Mouse (Mus musculus) adrenal gland, adult 2 months (tissue): Measurements from ENCODE around the gene Scarb1. TPM values are rescaled to one million over a fixed set of nuclear protein-coding genes. Genes with fewer than 3 reads are reported as not detected.

Source experiments
- DNase-seq: peaks from one replicate; pipeline ENCODE4 v3.0.0; 2021
- polyA plus RNA-seq: library from polyadenylated mRNA; depleted of rRNA; stranded (reverse); fragments of >200 nt; gene quantifications from 2 replicates; pipeline ENCODE4 v1.2.3, GENCODE M21; 2012; rRNA removed
- total RNA-seq, 2 experiments: library from RNA; stranded (reverse); gene quantifications; 2 replicates each; pipeline ENCODE4 v1.2.3; 2021

Gene Scarb1
- total and polyA plus RNA-seq, 3 experiments: 2,436 to 2,822 (median 2,553) TPM

DNA sequence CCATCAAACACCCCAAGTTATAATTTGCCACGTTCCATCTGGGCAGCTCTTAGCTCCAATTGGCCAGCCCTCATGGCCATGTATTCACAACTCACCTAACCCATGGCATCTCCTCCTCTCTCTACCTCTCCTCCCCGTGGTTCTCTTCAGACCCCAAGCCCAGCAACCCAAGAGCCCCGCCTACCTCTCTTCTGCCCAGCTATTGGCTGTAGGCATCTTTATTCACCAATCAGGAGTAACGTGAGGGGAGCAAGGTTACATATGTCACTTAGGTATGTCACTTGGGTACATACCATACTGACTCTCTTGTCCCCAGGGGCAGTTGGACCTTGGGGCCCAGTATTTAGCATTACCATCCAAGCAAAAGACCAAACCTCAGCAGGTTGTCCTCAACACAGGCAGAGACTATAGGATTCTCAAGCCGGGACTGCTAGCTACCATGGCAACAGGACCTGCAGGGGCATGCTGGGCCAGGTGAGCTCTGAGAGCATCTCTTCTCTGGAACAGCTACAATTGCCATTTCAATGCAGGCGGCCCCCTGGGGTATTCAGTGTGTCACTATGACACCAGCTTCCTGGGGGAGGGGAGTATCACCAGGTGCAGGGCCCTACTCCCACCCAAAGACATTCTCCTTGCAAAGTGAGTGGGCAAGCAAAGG, 100.6 kb downstream of the Scarb1 start:
- DNase-seq: no peak

DNA sequence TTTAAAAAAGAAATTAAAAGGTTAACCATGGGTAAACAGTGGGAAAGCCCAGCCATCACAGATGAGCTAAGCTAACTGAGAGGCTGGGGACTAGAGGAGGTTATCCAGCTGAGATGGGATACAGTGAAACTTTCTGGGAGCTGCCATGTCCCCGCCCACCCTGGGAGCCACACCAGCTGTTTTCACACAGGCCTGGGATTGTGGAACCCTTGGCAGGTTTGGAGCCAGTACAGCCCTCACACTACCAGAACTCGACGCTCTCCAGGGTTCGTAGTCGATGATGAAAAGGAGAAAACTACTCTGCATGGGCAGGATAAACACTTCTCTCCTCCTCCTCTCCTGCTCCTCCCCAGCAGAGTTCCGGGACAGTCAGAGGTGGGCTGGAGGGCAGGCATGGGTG, 105.0 kb downstream of the Scarb1 start:
- no peak for DNase-seq

DNA sequence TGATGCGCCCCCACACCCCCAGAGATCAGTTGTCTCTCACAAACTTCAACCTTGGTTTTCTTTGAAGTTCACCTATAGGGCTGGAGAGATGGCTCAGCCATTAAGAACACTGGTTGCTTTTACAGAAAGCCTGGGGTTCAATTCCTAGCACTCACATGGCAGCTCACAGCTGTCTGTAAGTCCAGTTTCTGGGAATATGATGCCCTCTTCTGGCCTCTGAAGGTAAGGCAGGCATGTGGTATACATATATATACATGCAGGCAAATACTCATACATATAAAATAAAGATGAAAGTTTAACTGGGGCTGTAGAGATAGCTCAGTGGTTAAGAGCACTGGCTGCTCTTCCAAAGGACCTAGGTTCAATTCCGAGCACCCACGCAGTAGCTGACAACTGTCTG, 105.5 kb downstream of the Scarb1 start:
- DNase-seq: no peak

DNA sequence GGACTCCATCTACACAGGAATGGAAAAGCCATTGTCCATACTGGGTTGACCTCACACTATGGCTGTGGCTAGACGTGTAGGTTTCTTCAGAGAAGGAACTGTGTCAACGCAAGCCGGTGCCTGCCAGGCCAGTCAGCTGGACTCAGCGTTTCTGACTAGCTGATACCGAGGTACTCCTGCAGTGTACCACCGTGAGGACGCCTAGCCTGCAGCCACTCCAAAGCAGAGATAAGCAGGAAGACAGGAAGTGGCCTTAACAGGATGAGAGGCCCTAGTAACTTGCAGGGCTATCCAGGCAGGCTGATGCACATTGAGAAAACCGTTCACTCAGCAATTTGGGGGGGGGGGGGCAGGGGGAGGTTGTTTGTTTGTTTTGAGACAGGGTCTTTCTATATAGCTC, 106.5 kb downstream of the Scarb1 start:
- DNase-seq: no peak

DNA sequence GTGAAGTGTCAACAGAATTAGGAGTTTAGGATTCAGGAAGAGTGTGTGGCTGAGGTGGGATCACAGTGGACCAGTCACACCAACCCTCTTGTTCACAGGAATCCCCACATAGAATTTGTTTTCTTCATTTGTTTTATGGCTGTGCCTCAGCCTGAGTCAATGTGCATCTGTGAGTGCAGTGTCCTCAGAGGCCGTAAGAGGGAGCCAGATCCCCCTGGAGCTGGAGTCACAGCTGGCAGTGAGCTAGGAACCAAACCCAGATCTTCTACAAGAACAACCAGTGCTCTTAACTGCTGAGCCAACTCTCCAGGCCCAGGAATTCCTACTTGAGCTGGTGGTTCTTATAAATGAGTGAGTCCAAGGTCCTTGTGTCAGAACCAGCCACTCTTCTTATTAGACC, 107.4 kb downstream of the Scarb1 start:
- no peak for DNase-seq

DNA sequence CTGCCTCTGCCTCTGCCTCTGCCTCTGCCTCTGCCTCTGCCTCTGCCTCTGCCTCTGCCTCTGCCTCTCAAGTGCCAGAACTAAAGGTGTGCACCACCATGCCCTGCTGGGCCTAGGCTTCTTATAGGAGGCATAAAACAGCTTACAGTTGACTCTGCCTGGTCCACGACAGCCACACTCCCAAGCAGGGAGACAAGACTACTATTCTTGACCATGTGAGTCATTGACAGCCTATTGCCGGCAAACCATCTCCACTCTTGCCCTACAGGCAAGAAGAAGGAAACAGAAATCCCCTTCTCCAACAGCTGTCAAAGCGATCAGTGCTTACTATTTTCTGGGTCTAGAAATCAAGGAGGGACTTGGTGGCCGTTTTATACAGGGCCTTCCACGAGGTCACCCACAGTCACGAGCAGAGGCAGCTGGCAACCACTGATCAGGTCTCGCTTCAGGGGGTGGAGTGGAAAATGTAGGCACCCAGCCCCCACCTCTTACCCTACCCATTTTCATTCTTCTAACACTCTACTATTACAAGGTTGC, 108.4 kb downstream of the Scarb1 start:
- DNase-seq: no peak

DNA sequence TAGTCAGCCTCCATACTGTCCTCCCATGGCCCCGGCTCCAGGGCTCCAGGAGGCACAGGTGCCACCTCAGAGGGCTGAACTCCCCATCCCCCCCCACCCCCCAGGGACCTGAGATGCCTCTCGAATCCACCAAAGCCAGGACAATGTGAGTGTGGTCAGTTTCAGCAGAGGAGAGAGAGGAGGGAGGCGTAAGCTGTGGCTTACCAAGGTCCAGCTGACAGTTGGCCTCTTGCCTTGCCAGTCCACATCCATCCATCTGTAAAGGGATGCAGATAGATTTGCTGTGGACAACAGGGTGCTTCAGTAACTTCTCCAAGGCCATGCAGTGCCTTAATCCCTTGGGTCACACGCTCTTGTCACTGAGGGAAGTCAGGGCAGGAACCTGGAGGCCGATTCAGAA, 110.4 kb downstream of the Scarb1 start:
- DNase-seq: no peak

DNA sequence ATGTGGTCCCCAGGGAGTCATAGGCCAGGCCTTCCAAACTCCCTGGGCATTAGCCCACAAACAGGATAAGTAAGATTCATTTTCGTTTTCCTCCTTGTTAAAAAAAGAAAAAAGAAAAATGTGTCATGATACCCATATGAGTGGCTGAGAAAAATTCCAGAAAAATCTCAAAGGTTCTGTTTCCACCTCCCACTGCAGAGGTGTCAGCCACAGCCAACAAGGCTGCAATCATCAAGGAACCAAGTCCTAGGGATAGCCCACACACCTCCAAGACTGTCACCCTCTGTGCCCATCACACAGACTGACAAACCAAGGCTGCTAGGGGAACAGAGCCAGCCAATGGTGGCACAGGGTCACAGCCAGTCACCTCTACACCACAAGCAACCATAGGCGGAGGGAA, 111.8 kb downstream of the Scarb1 start:
- DNase-seq: no peak

DNA sequence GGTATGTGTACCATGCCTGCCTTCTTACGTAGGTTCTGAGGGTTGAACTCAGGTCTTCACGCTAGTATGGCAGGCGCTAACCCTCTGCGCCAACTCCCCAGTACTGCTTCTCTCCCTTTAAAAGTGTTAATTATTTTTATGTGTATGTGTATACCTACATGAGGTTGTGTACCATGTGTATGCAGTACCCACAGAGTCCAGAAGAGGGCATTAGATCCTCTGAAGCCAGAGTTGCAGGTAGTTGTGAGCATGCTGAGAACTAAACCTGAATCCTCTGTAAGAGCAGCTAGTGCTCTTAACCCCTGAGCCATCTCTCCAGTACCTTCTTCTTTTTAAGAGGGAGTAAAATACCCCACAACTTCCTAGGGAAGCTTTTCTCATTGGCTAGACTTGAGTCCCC, 113.2 kb downstream of the Scarb1 start:
- DNase-seq: no peak

Other genes starting within 250 kb of the Scarb1 start
- 100 to 1,000 TPM; 149 to 340 TPM for gene Ncor2, start 161.9 kb downstream of the Scarb1 start, total RNA-seq
- 183 and 229 TPM in 2 replicates for gene Ncor2, start 161.9 kb downstream of the Scarb1 start, polyA plus RNA-seq
- under 1 TPM; 0.23 to 0.24 TPM for gene Gm10382, start 48.2 kb upstream of the Scarb1 start, total RNA-seq
- gene Gm10382, start 48.2 kb upstream of the Scarb1 start, polyA plus RNA-seq: 0.26 and 0.50 TPM in 2 replicates
- gene Ubc, start 49.1 kb upstream of the Scarb1 start, total RNA-seq: 1,000 to 10,000 TPM; 1,333 to 2,925 TPM
- 634 and 889 TPM in 2 replicates for gene Ubc, start 49.1 kb upstream of the Scarb1 start, polyA plus RNA-seq
- gene Dhx37, start 93.0 kb upstream of the Scarb1 start, total RNA-seq: 10 to 100 TPM; 19.2 to 19.6 TPM
- 26.0 and 53.9 TPM in 2 replicates for gene Dhx37, start 93.0 kb upstream of the Scarb1 start, polyA plus RNA-seq
- 10 to 100 TPM; 25.3 to 28.7 TPM for gene Bri3bp, start 100.5 kb upstream of the Scarb1 start, total RNA-seq
- gene Bri3bp, start 100.5 kb upstream of the Scarb1 start, polyA plus RNA-seq: 11.0 and 22.1 TPM in 2 replicates
- gene Aacs, start 134.7 kb upstream of the Scarb1 start, total RNA-seq: 100 to 1,000 TPM in 1 of 2 experiments, 10 to 100 TPM in 1; 89.4 to 106 TPM
- gene Aacs, start 134.7 kb upstream of the Scarb1 start, polyA plus RNA-seq: 199 and 221 TPM in 2 replicates
- gene Tmem132b, start 190.7 kb upstream of the Scarb1 start, total RNA-seq: 1 to 10 TPM; 1.5 to 1.7 TPM
- gene Tmem132b, start 190.7 kb upstream of the Scarb1 start, polyA plus RNA-seq: 0.26 and 1.8 TPM in 2 replicates